Mouse (Mus musculus) liver, embryonic 11.5 days (tissue): ENCODE measurements at regions not wholly inside any gene's neighbourhood (a gene's known extent, or its start where the extent isn't known, plus 50 kb on each side); places are given as distances from the start of the nearest gene placed in this dataset.

Source experiments
- ATAC-seq: fragments of 200-750 bp; cut with Nextera tagmentation; replicated peaks from 2 replicates; pipeline ENCODE4 v1.8.0; 2017; ENCODE audit warnings: moderate number of reproducible peaks, mild to moderate bottlenecking, moderate TSS enrichment, moderate library complexity; ENCODE audit not compliant: low FRiP score
- DNase-seq: peaks from one replicate; pipeline ENCODE4 v3.0.0-alpha.2; 2017; ENCODE audit warnings: low spot score
- H3K27ac ChIP-seq: fragments of 300-500 bp; sonication (generic); 2 replicates; pipeline ENCODE4 v1.5.1; 2014; ENCODE audit warnings: mild to moderate bottlenecking, low read depth, low read length, control low read depth
- H3K27me3 ChIP-seq: fragments of 300-500 bp; sonication (generic); replicated peaks from 2 replicates; pipeline ENCODE4 v1.6.1; 2014; ENCODE audit warnings: low read length, mixed read lengths; ENCODE audit not compliant: control insufficient read depth, insufficient read depth
- H3K36me3 ChIP-seq: fragments of 300-500 bp; sonication (generic); 2 replicates; pipeline ENCODE4 v1.6.1; 2014; ENCODE audit warnings: mild to moderate bottlenecking, low read length, moderate library complexity, mixed read lengths; ENCODE audit not compliant: control insufficient read depth, insufficient read depth
- H3K4me1 ChIP-seq: fragments of 300-500 bp; sonication (generic); replicated peaks from 2 replicates; pipeline ENCODE4 v1.6.1; 2014; ENCODE audit warnings: low read length, mixed read lengths; ENCODE audit not compliant: control insufficient read depth, insufficient read depth
- H3K4me2 ChIP-seq: fragments of 300-500 bp; sonication (generic); 2 replicates; pipeline ENCODE4 v1.6.1; 2014; ENCODE audit warnings: mild to moderate bottlenecking, control low read depth, moderate library complexity
- H3K4me3 ChIP-seq: fragments of 300-500 bp; sonication (generic); 2 replicates; pipeline ENCODE4 v1.5.1; 2014; ENCODE audit warnings: low read depth, low read length, control low read depth
- H3K9ac ChIP-seq: fragments of 300-500 bp; sonication (generic); 2 replicates; pipeline ENCODE4 v1.6.1; 2014; ENCODE audit warnings: low read depth, low read length, control low read depth
- H3K9me3 ChIP-seq: fragments of 300-500 bp; sonication (generic); 2 replicates; pipeline ENCODE4 v1.6.1; 2016; ENCODE audit warnings: low read length, inconsistent platforms, mixed read lengths; ENCODE audit not compliant: control insufficient read depth
- WGBS: fragments of 180-500 bp; shearing (Covaris S2); extraction: QIAGEN DNeasy Blood & Tissue Kit; methylation state at CpG from one replicate; pipeline ENCODE4 v1.1.7; 2014; 5-methylcytosine and 5-hydroxymethylcytosine counted together

DNA sequence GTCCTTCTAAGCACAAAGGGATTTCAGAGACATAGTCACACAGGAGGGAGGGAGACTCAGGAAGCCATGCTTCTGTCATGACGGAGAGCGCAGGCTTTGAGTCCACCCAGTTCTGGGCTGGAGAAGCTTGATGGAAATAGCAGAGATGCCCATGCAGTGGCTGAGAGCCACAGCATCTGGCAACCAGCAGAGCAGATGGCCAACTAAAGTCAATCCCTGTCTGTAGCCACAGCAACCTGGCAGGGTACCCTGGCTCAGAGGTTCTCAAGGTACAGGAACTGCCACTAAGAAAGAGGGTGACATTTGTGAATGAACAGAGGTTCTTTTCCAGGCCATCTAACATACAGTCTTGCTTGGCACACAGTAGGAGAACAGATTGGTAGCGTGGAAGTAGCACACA is 61.7 kb upstream of the Syt13 start:
- ATAC-seq (no peak), DNase-seq (no peak)

DNA sequence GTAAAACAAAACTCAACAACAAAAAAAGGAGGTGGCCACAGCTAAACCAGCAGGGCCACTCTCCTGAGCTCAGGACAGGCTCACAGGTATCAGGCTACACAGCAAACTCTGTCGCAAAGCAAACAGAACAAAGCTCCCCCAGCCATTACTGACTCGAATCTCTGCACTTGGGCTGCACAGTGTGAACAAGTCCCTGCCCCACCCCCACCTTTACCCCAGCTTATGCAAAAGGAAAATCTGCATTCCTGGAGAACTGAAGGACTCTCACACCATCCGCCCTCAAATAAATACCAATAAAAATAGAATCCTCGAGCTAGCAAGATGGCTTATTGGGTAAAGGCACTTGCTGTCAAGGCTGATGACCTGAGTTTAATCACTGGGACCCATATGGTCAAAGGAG is 60.6 kb upstream of the Syt13 start:
- no peak overlapping the region for H3K4me3 ChIP-seq
- DNase-seq, result no peak

More for the DNA sequence above, 61.7 kb upstream of the Syt13 start:
- Histone ChIP-seq H3K9ac (no peak overlapping the region), H3K4me1 (no peaks in the 10 kb centered on the region), H3K4me3 (no peak overlapping the region), H3K27me3 (no peaks in the 10 kb centered on the region), H3K9me3 (no peaks in the 10 kb centered on the region), H3K36me3 (no peaks in the 10 kb centered on the region), H3K27ac (no peak overlapping the region), H3K4me2 (no peak overlapping the region)
- 75% methylated on average over 3 of the region's 3 CpGs for WGBS

DNA sequence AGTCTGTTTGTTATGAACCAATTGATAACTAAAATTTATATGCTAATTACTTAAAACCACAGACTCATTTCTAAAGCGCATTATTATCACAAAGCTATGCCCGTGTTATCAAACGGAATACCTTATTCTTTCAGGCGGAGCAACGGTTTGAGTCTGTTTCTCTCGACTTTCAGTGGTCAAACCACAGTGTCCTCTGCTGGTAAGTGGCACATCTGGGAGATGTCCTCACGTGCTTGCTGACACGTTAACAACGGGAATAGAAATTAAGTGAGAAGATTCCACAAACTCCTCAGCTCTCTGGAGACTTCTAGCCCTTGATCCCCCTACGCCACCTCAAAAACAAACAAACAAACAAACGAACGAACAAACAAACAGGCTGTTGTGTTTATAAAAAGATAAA is 58.9 kb upstream of the Syt13 start:
- 66% methylated on average over 12 of the region's 12 CpGs for WGBS
- H3K36me3 ChIP-seq, result no peaks in the 10 kb centered on the region
- H3K4me2 ChIP-seq, result no peak overlapping the region
- H3K9me3 ChIP-seq, result no peaks in the 10 kb centered on the region
- H3K4me1 ChIP-seq, result no peaks in the 10 kb centered on the region
- H3K4me3 ChIP-seq, result no peak overlapping the region
- H3K9ac ChIP-seq, result no peak overlapping the region
- H3K27me3 ChIP-seq, result no peaks in the 10 kb centered on the region
- H3K27ac ChIP-seq, result no peak overlapping the region
- no peak for DNase-seq
- no peak for ATAC-seq

More for the DNA sequence above, 60.6 kb upstream of the Syt13 start:
- H3K36me3 ChIP-seq, result no peaks in the 10 kb centered on the region
- H3K27me3 ChIP-seq, result no peaks in the 10 kb centered on the region
- H3K4me1 ChIP-seq, result no peaks in the 10 kb centered on the region
- no peak overlapping the region for H3K27ac ChIP-seq
- no peak for ATAC-seq
- no peaks in the 10 kb centered on the region for H3K9me3 ChIP-seq
- no peak overlapping the region for H3K9ac ChIP-seq
- no peak overlapping the region for H3K4me2 ChIP-seq
- WGBS, result 51% methylated on average over 4 of the region's 4 CpGs

DNA sequence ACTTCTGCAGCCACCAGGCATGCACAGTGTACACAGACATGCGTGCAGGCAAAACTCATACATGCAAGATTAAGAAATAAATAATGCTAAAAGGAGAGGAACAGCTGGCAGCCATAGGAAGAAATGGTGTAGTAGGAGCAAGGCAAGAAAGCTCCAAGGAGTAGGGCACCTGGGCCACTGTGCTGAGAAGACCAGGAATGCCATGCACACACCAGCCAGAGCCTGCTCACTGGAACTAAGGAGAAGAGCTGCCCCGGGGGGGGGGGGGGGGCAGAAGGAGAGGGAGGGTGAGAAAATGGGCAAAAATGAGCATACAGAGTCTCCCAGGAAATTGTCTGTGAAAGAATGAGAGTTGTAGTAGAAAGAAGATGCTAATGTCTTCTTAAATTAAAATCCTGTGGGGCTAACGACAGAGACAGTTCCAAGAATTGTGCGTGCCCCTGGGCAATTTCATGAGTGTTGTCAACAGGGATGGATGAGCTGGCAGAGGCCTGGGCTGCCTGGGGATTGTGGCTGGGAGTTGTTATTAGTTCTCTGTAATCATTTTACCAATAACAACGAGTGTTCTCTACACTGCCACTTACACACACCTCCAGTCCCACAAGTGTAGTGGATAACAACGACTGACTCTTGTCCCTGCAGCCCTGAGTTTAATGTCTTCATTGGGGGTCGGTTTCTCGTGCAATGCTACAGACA is 54.2 kb upstream of the Syt13 start:
- no peak for DNase-seq
- Histone ChIP-seq H3K9ac (no peak overlapping the region), H3K36me3 (no peaks in the 10 kb centered on the region), H3K4me3 (no peak overlapping the region), H3K27ac (no peak overlapping the region), H3K4me2 (no peak overlapping the region), H3K9me3 (peaks cover 2% of the 10 kb centered on the region; the same call in 1 of the 2 replicates), H3K4me1 (no peaks in the 10 kb centered on the region), H3K27me3 (no peaks in the 10 kb centered on the region)
- 65% methylated on average over 8 of the region's 8 CpGs for WGBS
- ATAC-seq, result no peak
